Mouse (Mus musculus): ENCODE data around the gene Ankrd55. TPM values are rescaled to one million over a fixed set of nuclear protein-coding genes. Genes with fewer than 3 reads are reported as not detected.

Gene Ankrd55
- polyA plus RNA-seq, 1 experiment from 2014 or later = 2.3 TPM

- Histone ChIP-seq H3K27me3 (ENCODE audit: control insufficient read depth, insufficient read depth, low read length) (no peaks in the 10 kb centered on the region), H3K9me3 (ENCODE audit: control insufficient read depth, low read length) (no peaks in the 10 kb centered on the region), H3K4me3 (ENCODE audit: low read depth, low read length) (no peak overlapping the region), H3K27ac (ENCODE audit: low read depth, low read length) (no peak overlapping the region), H3K9ac (ENCODE audit: low read length) (no peak overlapping the region), H3K4me1 (ENCODE audit: control insufficient read depth, insufficient read depth, low read length) (peaks cover 12% of the 10 kb centered on the region), H3K4me2 (no peak overlapping the region), H3K36me3 (ENCODE audit: control insufficient read depth, insufficient read depth, low read length) (no peaks in the 10 kb centered on the region)
- DNase-seq (ENCODE audit: low spot score, missing footprints) (no peak), ATAC-seq (ENCODE audit: low FRiP score) (no peak)
- 84% methylated on average over 4 of the region's 4 CpGs for WGBS
Measured at GRCm38 (mm10) chr13:112327511-112327910, 39.3 kb downstream of the Ankrd55 start.

- H3K9me3 ChIP-seq (ENCODE audit: control insufficient read depth, low read length) = no peaks in the 10 kb centered on the region
- no peak for DNase-seq (ENCODE audit: low spot score, missing footprints)
- no peaks in the 10 kb centered on the region for H3K36me3 ChIP-seq (ENCODE audit: control insufficient read depth, insufficient read depth, low read length)
- H3K4me1 ChIP-seq (ENCODE audit: control insufficient read depth, insufficient read depth, low read length) = peaks cover 12% of the 10 kb centered on the region
- ATAC-seq (ENCODE audit: low FRiP score) = no peak
- H3K4me2 ChIP-seq = no peak overlapping the region
- H3K4me3 ChIP-seq (ENCODE audit: low read depth, low read length) = no peak overlapping the region
- no peak overlapping the region for H3K27ac ChIP-seq (ENCODE audit: low read depth, low read length)
- no peak overlapping the region for H3K9ac ChIP-seq (ENCODE audit: low read length)
- 97% methylated on average over 6 of the region's 6 CpGs for WGBS
- H3K27me3 ChIP-seq (ENCODE audit: control insufficient read depth, insufficient read depth, low read length) = no peaks in the 10 kb centered on the region
Measured at GRCm38 (mm10) chr13:112330257-112330656, 42.0 kb downstream of the Ankrd55 start.

- WGBS = 40% methylated on average over 8 of the region's 8 CpGs
- no peaks in the 10 kb centered on the region for H3K36me3 ChIP-seq (ENCODE audit: control insufficient read depth, insufficient read depth, low read length)
- H3K27me3 ChIP-seq (ENCODE audit: control insufficient read depth, insufficient read depth, low read length) = no peaks in the 10 kb centered on the region
- no peak overlapping the region for H3K4me3 ChIP-seq (ENCODE audit: low read depth, low read length)
- ATAC-seq (ENCODE audit: low FRiP score) = peak; percentile 88
- H3K9me3 ChIP-seq (ENCODE audit: control insufficient read depth, low read length) = no peaks in the 10 kb centered on the region
- peaks cover 12% of the 10 kb centered on the region for H3K4me1 ChIP-seq (ENCODE audit: control insufficient read depth, insufficient read depth, low read length)
- no peak overlapping the region for H3K4me2 ChIP-seq
- peak; percentile 92 for DNase-seq (ENCODE audit: low spot score, missing footprints)
- H3K27ac ChIP-seq (ENCODE audit: low read depth, low read length) = peak overlapping the region; percentile 28
- no peak overlapping the region for H3K9ac ChIP-seq (ENCODE audit: low read length)
Measured at GRCm38 (mm10) chr13:112330919-112331681, 42.8 kb downstream of the Ankrd55 start.

- peaks cover 12% of the 10 kb centered on the region for H3K4me1 ChIP-seq (ENCODE audit: control insufficient read depth, insufficient read depth, low read length)
- no peak overlapping the region for H3K9ac ChIP-seq (ENCODE audit: low read length)
- H3K4me2 ChIP-seq = no peak overlapping the region
- H3K36me3 ChIP-seq (ENCODE audit: control insufficient read depth, insufficient read depth, low read length) = no peaks in the 10 kb centered on the region
- no peaks in the 10 kb centered on the region for H3K27me3 ChIP-seq (ENCODE audit: control insufficient read depth, insufficient read depth, low read length)
- ATAC-seq (ENCODE audit: low FRiP score) (peak; percentile 62; the same call in 1 of the 2 replicates), DNase-seq (ENCODE audit: low spot score, missing footprints) (no peak)
- peak overlapping the region; percentile 28; the same call in 1 of the 2 replicates for H3K27ac ChIP-seq (ENCODE audit: low read depth, low read length)
- no peaks in the 10 kb centered on the region for H3K9me3 ChIP-seq (ENCODE audit: control insufficient read depth, low read length)
- no peak overlapping the region for H3K4me3 ChIP-seq (ENCODE audit: low read depth, low read length)
- 13% methylated on average over 1 of the region's 1 CpGs for whole genome bisulfite sequencing
Measured at GRCm38 (mm10) chr13:112331682-112332061, 43.4 kb downstream of the Ankrd55 start.

- H3K36me3 ChIP-seq (ENCODE audit: control insufficient read depth, insufficient read depth, low read length) = no peaks in the 10 kb centered on the region
- no peak overlapping the region for H3K4me3 ChIP-seq (ENCODE audit: low read depth, low read length)
- WGBS = 93% methylated on average over 3 of the region's 3 CpGs
- no peak overlapping the region for H3K27ac ChIP-seq (ENCODE audit: low read depth, low read length)
- DNase-seq (ENCODE audit: low spot score, missing footprints) (no peak), ATAC-seq (ENCODE audit: low FRiP score) (no peak)
- no peak overlapping the region for H3K9ac ChIP-seq (ENCODE audit: low read length)
- H3K4me2 ChIP-seq = no peak overlapping the region
- H3K4me1 ChIP-seq (ENCODE audit: control insufficient read depth, insufficient read depth, low read length) = peaks cover 12% of the 10 kb centered on the region
- no peaks in the 10 kb centered on the region for H3K9me3 ChIP-seq (ENCODE audit: control insufficient read depth, low read length)
- no peaks in the 10 kb centered on the region for H3K27me3 ChIP-seq (ENCODE audit: control insufficient read depth, insufficient read depth, low read length)
Measured at GRCm38 (mm10) chr13:112335531-112335930, 47.3 kb downstream of the Ankrd55 start.

- H3K36me3 ChIP-seq (ENCODE audit: control insufficient read depth, insufficient read depth, low read length) = no peaks in the 10 kb centered on the region
- DNase-seq (ENCODE audit: low spot score, missing footprints) = no peak
- no peak overlapping the region for H3K4me2 ChIP-seq
- H3K9ac ChIP-seq (ENCODE audit: low read length) = no peak overlapping the region
- WGBS = 94% methylated on average over 9 of the region's 9 CpGs
- H3K4me1 ChIP-seq (ENCODE audit: control insufficient read depth, insufficient read depth, low read length) = no peaks in the 10 kb centered on the region; the same call in 1 of the 2 replicates
- no peak overlapping the region for H3K4me3 ChIP-seq (ENCODE audit: low read depth, low read length)
- no peak for ATAC-seq (ENCODE audit: low FRiP score)
- H3K27ac ChIP-seq (ENCODE audit: low read depth, low read length) = no peak overlapping the region
- H3K9me3 ChIP-seq (ENCODE audit: control insufficient read depth, low read length) = no peaks in the 10 kb centered on the region
- H3K27me3 ChIP-seq (ENCODE audit: control insufficient read depth, insufficient read depth, low read length) = no peaks in the 10 kb centered on the region
Measured at GRCm38 (mm10) chr13:112337146-112337545, 48.9 kb downstream of the Ankrd55 start.

DNA sequence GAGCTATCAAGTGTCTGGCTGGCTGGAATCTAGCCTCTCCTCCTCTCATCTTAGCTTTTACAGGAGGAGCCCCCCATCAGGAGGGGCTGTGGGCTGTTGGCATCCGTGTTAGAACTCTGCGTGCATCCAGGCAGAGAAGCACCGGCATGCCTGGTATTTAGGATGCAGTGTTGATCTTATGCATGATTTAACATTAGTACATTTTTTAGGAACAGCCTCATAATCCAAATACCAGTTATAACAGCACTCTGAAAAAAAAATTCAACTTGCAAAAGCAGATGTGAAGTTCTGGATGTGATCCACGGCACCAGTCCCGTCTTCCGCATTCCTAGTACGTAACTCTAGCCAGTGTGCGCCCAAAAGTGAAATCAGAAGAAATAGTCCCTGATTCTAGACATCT, 52.0 kb downstream of the Ankrd55 start:
- H3K4me1 ChIP-seq (ENCODE audit: control insufficient read depth, insufficient read depth, low read length) = no peaks in the 10 kb centered on the region
- no peak overlapping the region for H3K4me3 ChIP-seq (ENCODE audit: low read depth, low read length)
- H3K9me3 ChIP-seq (ENCODE audit: control insufficient read depth, low read length) = no peaks in the 10 kb centered on the region
- no peak overlapping the region for H3K4me2 ChIP-seq
- H3K27ac ChIP-seq (ENCODE audit: low read depth, low read length) = no peak overlapping the region
- no peak for DNase-seq (ENCODE audit: low spot score, missing footprints)
- 77% methylated on average over 8 of the region's 8 CpGs for WGBS
- H3K9ac ChIP-seq (ENCODE audit: low read length) = no peak overlapping the region
- H3K27me3 ChIP-seq (ENCODE audit: control insufficient read depth, insufficient read depth, low read length) = no peaks in the 10 kb centered on the region
- H3K36me3 ChIP-seq (ENCODE audit: control insufficient read depth, insufficient read depth, low read length) = no peaks in the 10 kb centered on the region
- ATAC-seq (ENCODE audit: low FRiP score) = no peak

- 79% methylated on average over 6 of the region's 6 CpGs for WGBS
- Histone ChIP-seq H3K27me3 (ENCODE audit: control insufficient read depth, insufficient read depth, low read length) (no peaks in the 10 kb centered on the region), H3K9me3 (ENCODE audit: control insufficient read depth, low read length) (no peaks in the 10 kb centered on the region), H3K9ac (ENCODE audit: low read length) (no peak overlapping the region), H3K4me2 (no peak overlapping the region), H3K4me1 (ENCODE audit: control insufficient read depth, insufficient read depth, low read length) (no peaks in the 10 kb centered on the region), H3K4me3 (ENCODE audit: low read depth, low read length) (no peak overlapping the region), H3K36me3 (ENCODE audit: control insufficient read depth, insufficient read depth, low read length) (no peaks in the 10 kb centered on the region), H3K27ac (ENCODE audit: low read depth, low read length) (no peak overlapping the region)
- ATAC-seq (ENCODE audit: low FRiP score) (no peak), DNase-seq (ENCODE audit: low spot score, missing footprints) (no peak)
Measured at GRCm38 (mm10) chr13:112340761-112341160, 52.5 kb downstream of the Ankrd55 start.

DNA sequence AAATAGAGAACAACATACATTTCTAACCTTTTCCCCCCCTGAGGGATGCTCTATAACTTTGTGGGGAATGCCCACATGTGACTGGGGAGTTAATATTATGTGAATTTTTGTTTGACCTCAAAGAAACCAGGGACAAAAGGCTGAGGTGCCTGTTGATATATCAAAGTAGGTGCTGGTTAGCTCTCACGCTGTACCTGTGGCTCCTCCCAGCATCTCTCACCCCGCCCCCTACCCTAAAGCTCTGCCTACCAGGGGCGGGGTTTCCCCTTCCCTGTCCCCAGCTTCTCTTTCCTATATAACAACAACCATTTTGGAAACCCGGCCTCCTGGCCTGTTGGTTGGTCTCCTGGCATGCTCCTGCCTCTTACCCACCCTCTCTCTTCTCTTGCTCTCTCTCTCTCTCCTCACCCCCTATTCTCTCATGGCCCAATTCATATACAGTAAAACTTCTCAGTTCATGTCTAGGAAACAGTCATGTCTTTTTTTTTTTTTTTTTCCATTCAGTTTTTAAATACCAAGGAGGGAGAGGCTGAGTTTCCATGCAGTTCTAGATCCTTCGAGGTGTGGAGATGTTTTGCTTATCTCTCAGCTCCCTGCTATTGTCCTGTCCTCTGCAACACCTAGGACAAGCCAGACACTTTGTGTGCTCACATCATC, 54.8 kb downstream of the Ankrd55 start:
- Histone ChIP-seq H3K27ac (ENCODE audit: low read depth, low read length) (no peak overlapping the region), H3K9ac (ENCODE audit: low read length) (no peak overlapping the region), H3K27me3 (ENCODE audit: control insufficient read depth, insufficient read depth, low read length) (no peaks in the 10 kb centered on the region), H3K4me2 (no peak overlapping the region), H3K4me1 (ENCODE audit: control insufficient read depth, insufficient read depth, low read length) (no peaks in the 10 kb centered on the region), H3K36me3 (ENCODE audit: control insufficient read depth, insufficient read depth, low read length) (no peaks in the 10 kb centered on the region), H3K9me3 (ENCODE audit: control insufficient read depth, low read length) (no peaks in the 10 kb centered on the region), H3K4me3 (ENCODE audit: low read depth, low read length) (no peak overlapping the region)
- ATAC-seq (ENCODE audit: low FRiP score) (no peak), DNase-seq (ENCODE audit: low spot score, missing footprints) (peak; percentile 64)
- WGBS = 70% methylated on average over 5 of the region's 5 CpGs
